Mouse (Mus musculus): ENCODE measurements around the gene Me3.

- no peak for TF ChIP-seq EP300 (IDR thresholded peaks at IDR 0.05; ENCODE audit: insufficient read depth, low read depth, low read length)
- TF ChIP-seq CTCF (IDR thresholded peaks at IDR 0.05): no peak
Measured at GRCm38 (mm10) chr7:89640533-89640932, 8.3 kb downstream of the Me3 start.
